Mouse (Mus musculus) forebrain, embryonic 11.5 days (tissue): Measurements from ENCODE around the gene Snx33. TPM values are rescaled to one million over a fixed set of nuclear protein-coding genes. Genes with fewer than 3 reads are reported as not detected.
A peak's percentile ranks its signal among the peaks of the same experiment; 100 is the strongest.

ENCODE experiments used
- ATAC-seq: fragments of 200-750 bp; cut with Nextera tagmentation; replicated peaks from 2 replicates; pipeline ENCODE4 v1.8.0; 2017; ENCODE audit warnings: moderate TSS enrichment; ENCODE audit not compliant: low FRiP score
- DNase-seq: peaks from one replicate; pipeline ENCODE4 v3.0.0-alpha.2; 2017; ENCODE audit warnings: low spot score
- H3K27ac ChIP-seq: fragments of 300-500 bp; sonication (generic); 2 replicates; pipeline ENCODE4 v1.5.1; 2014; ENCODE audit warnings: low read depth, low read length
- H3K27me3 ChIP-seq: fragments of 300-500 bp; sonication (generic); 2 replicates; pipeline ENCODE4 v1.6.1; 2014; ENCODE audit warnings: mild to moderate bottlenecking, low read length, mixed read lengths; ENCODE audit not compliant: control insufficient read depth, insufficient read depth
- H3K36me3 ChIP-seq: fragments of 300-500 bp; sonication (generic); 2 replicates; pipeline ENCODE4 v1.6.1; 2014; ENCODE audit warnings: mild to moderate bottlenecking, low read length, moderate library complexity, mixed read lengths; ENCODE audit not compliant: control insufficient read depth, insufficient read depth
- H3K4me1 ChIP-seq: fragments of 300-500 bp; sonication (generic); replicated peaks from 2 replicates; pipeline ENCODE4 v1.6.1; 2014; ENCODE audit warnings: low read length, mixed read lengths; ENCODE audit not compliant: control insufficient read depth, insufficient read depth
- H3K4me2 ChIP-seq: fragments of 300-500 bp; sonication (generic); 2 replicates; pipeline ENCODE4 v1.6.1; 2014; ENCODE audit warnings: low read depth, mild to moderate bottlenecking, low read length, moderate library complexity, mixed read lengths; ENCODE audit not compliant: severe bottlenecking
- H3K4me3 ChIP-seq: fragments of 300-500 bp; sonication (generic); 2 replicates; pipeline ENCODE4 v1.5.1; 2014; ENCODE audit warnings: low read depth, low read length
- H3K9ac ChIP-seq: fragments of 300-500 bp; sonication (generic); 2 replicates; pipeline ENCODE4 v1.6.1; 2014; ENCODE audit warnings: low read length
- H3K9me3 ChIP-seq: fragments of 300-500 bp; sonication (generic); 2 replicates; pipeline ENCODE4 v1.6.1; 2016; ENCODE audit warnings: low read length, mixed read lengths; ENCODE audit not compliant: control insufficient read depth
- WGBS: fragments of 180-500 bp; shearing (Covaris S2); extraction: QIAGEN DNeasy Blood & Tissue Kit; methylation state at CpG from one replicate; pipeline ENCODE4 v1.1.7; 2014; 5-methylcytosine and 5-hydroxymethylcytosine counted together
- polyA plus RNA-seq: library from polyadenylated mRNA; unstranded; fragments of >200 nt; fragmentation: Nextera tagmentation; extraction: Ambion mirVana; gene quantifications from 2 replicates; pipeline ENCODE4 v1.2.1, GENCODE M21; 2014

The Snx33 gene
- 5.8 and 6.0 TPM in 2 replicates for polyA plus RNA-seq

GRCm38 (mm10) chr9:56928041-56928811 is at the start of gene Snx33:
Snx33 (minus strand) TSS chr9:56928371.
- Histone ChIP-seq H3K27ac (peak within 1 kb of the TSS; percentile 58), H3K4me3 (peak within 1 kb of the TSS; percentile 49), H3K27me3 (no peaks in the 10 kb centered on the region; the same call in 1 of the 2 replicates), H3K4me2 (peak within 1 kb of the TSS; percentile 89), H3K9ac (peak within 1 kb of the TSS; percentile 67), H3K36me3 (no peaks in the 10 kb centered on the region), H3K4me1 (peaks cover 14% of the 10 kb centered on the region; the same call in 1 of the 2 replicates), H3K9me3 (no peaks in the 10 kb centered on the region)
- ATAC-seq (peak; percentile 91), DNase-seq (peak; percentile 96)
- WGBS, result 0% methylated on average over 49 of the region's 50 CpGs

- Histone ChIP-seq H3K36me3 (no peaks in the 10 kb centered on the region), H3K4me3 (no peak overlapping the region), H3K9ac (no peak overlapping the region), H3K27me3 (no peaks in the 10 kb centered on the region), H3K4me2 (no peak overlapping the region), H3K27ac (no peak overlapping the region), H3K9me3 (no peaks in the 10 kb centered on the region), H3K4me1 (no peaks in the 10 kb centered on the region)
- WGBS, result 94% methylated on average over 3 of the region's 3 CpGs
- no peak for ATAC-seq
- DNase-seq, result no peak
These were observed 47.0 kb upstream of the Snx33 start for GRCm38 (mm10) chr9:56975199-56975598.

GRCm38 (mm10) chr9:56973960-56974524 is 45.9 kb upstream of the Snx33 start:
- ATAC-seq (no peak), DNase-seq (no peak)
- Histone ChIP-seq H3K36me3 (no peaks in the 10 kb centered on the region), H3K9ac (no peak overlapping the region), H3K4me1 (no peaks in the 10 kb centered on the region), H3K27ac (no peak overlapping the region), H3K4me3 (no peak overlapping the region), H3K4me2 (no peak overlapping the region), H3K9me3 (no peaks in the 10 kb centered on the region), H3K27me3 (no peaks in the 10 kb centered on the region)
- WGBS, result 96% methylated on average over 7 of the region's 8 CpGs

- WGBS, result 80% methylated on average over 2 of the region's 2 CpGs
- H3K4me3 ChIP-seq, result no peak overlapping the region
- H3K4me2 ChIP-seq, result no peak overlapping the region
- no peaks in the 10 kb centered on the region for H3K4me1 ChIP-seq
- no peak overlapping the region for H3K9ac ChIP-seq
- H3K9me3 ChIP-seq, result no peaks in the 10 kb centered on the region
- H3K27me3 ChIP-seq, result no peaks in the 10 kb centered on the region
- H3K36me3 ChIP-seq, result no peaks in the 10 kb centered on the region
- DNase-seq (no peak), ATAC-seq (no peak)
- no peak overlapping the region for H3K27ac ChIP-seq
These were observed 42.0 kb upstream of the Snx33 start for GRCm38 (mm10) chr9:56970158-56970557.

- no peak overlapping the region for H3K4me2 ChIP-seq
- H3K4me3 ChIP-seq, result no peak overlapping the region
- no peaks in the 10 kb centered on the region for H3K9me3 ChIP-seq
- H3K4me1 ChIP-seq, result no peaks in the 10 kb centered on the region
- ATAC-seq, result no peak
- no peak overlapping the region for H3K9ac ChIP-seq
- no peaks in the 10 kb centered on the region for H3K27me3 ChIP-seq
- 95% methylated on average over 3 of the region's 3 CpGs for WGBS
- no peak for DNase-seq
- no peaks in the 10 kb centered on the region for H3K36me3 ChIP-seq
- no peak overlapping the region for H3K27ac ChIP-seq
These were observed 33.4 kb upstream of the Snx33 start for GRCm38 (mm10) chr9:56961591-56961990.

- Histone ChIP-seq H3K36me3 (no peaks in the 10 kb centered on the region), H3K27me3 (no peaks in the 10 kb centered on the region), H3K9me3 (no peaks in the 10 kb centered on the region), H3K4me2 (no peak overlapping the region), H3K9ac (no peak overlapping the region), H3K4me1 (no peaks in the 10 kb centered on the region), H3K4me3 (no peak overlapping the region), H3K27ac (no peak overlapping the region)
- WGBS, result 98% methylated on average over 2 of the region's 2 CpGs
- DNase-seq (no peak), ATAC-seq (no peak)
These were observed 30.5 kb upstream of the Snx33 start for GRCm38 (mm10) chr9:56958689-56959088.

GRCm38 (mm10) chr9:56956966-56957675 is 28.9 kb upstream of the Snx33 start:
- no peaks in the 10 kb centered on the region for H3K27me3 ChIP-seq
- WGBS, result 88% methylated on average over 7 of the region's 7 CpGs
- no peaks in the 10 kb centered on the region for H3K36me3 ChIP-seq
- H3K4me3 ChIP-seq, result no peak overlapping the region
- H3K9me3 ChIP-seq, result no peaks in the 10 kb centered on the region
- DNase-seq (no peak), ATAC-seq (no peak)
- no peak overlapping the region for H3K4me2 ChIP-seq
- no peak overlapping the region for H3K9ac ChIP-seq
- no peaks in the 10 kb centered on the region for H3K4me1 ChIP-seq
- no peak overlapping the region for H3K27ac ChIP-seq

GRCm38 (mm10) chr9:56953562-56953961 is 25.4 kb upstream of the Snx33 start:
- ATAC-seq, result no peak
- 93% methylated on average over 1 of the region's 1 CpGs for WGBS
- no peaks in the 10 kb centered on the region for H3K9me3 ChIP-seq

More at GRCm38 (mm10) chr9:56953562-56953961, 25.4 kb upstream of the Snx33 start:
- H3K4me1 ChIP-seq, result peaks cover 7% of the 10 kb centered on the region; the same call in 1 of the 2 replicates
- H3K36me3 ChIP-seq, result no peaks in the 10 kb centered on the region
- H3K27me3 ChIP-seq, result no peaks in the 10 kb centered on the region
- DNase-seq, result no peak
- no peak overlapping the region for H3K9ac ChIP-seq
- H3K4me2 ChIP-seq, result no peak overlapping the region
- H3K27ac ChIP-seq, result no peak overlapping the region
- no peak overlapping the region for H3K4me3 ChIP-seq
